10 mouse cellular contexts compared by ENCODE assay signal in genomic region chr12:85109426-85109825, GRCm38 (mm10). TPM values are rescaled to one million over a fixed set of nuclear protein-coding genes. Genes with fewer than 3 reads are reported as not detected.
A peak's percentile ranks its signal among the peaks of the same experiment; 100 is the strongest.
DNase-seq lines count a peak whose midpoint lies in the region; ATAC-seq lines count a peak whose summit lies in the region.
"Had no signal": no experiment of that assay in that cellular context is flagged by ENCODE, and none has a peak within 500 bp of the region (broad histone marks: within the 10 kb centered on the region; RNA-seq: fewer than 3 reads in every experiment).

No protein-coding gene starts in this region.

- 53% methylated on average over 4 of the region's 4 CpGs for WGBS in lung, embryonic 15.5 days
- WGBS in hindbrain, embryonic 14.5 days = 66% methylated on average over 4 of the region's 4 CpGs
- WGBS in macrophage (ENCODE audit: missing documents) = 98% methylated on average over 4 of the region's 4 CpGs

- no peak overlapping the region for H3K27ac ChIP-seq in lung, embryonic 15.5 days
- no peak overlapping the region for H3K27ac ChIP-seq in hindbrain, embryonic 14.5 days
- peak overlapping the region; percentile 40 for H3K27ac ChIP-seq in macrophage

- DNase-seq in lung, postnatal 10 days = no peak
- no peak for DNase-seq in hindbrain, embryonic 14.5 days (ENCODE audit: low spot score)
- no peak for DNase-seq in right cerebral cortex, postnatal 4 days
- no peak for DNase-seq in kidney, postnatal 4 days
- DNase-seq: layer of hippocampus, postnatal 36 days; spleen, adult 18-20 months had no signal

- H3K27me3 ChIP-seq in erythroblast, embryonic 14.5 days (ENCODE audit: control insufficient read depth) = no peaks in the 10 kb centered on the region
- H3K27me3 ChIP-seq in lung, embryonic 15.5 days = no peaks in the 10 kb centered on the region
- no peaks in the 10 kb centered on the region for H3K27me3 ChIP-seq in hindbrain, embryonic 14.5 days (ENCODE audit: control insufficient read depth, insufficient read depth, low read length)

- H3K9ac ChIP-seq in lung, embryonic 15.5 days = no peak overlapping the region
- H3K9ac ChIP-seq in hindbrain, embryonic 14.5 days = 0 out of 2 replicates have a peak overlapping the region, but pooled peaks have one; percentile 93

- H3K9me3 ChIP-seq in erythroblast, embryonic 14.5 days (ENCODE audit: control insufficient read depth, low read length) = no peaks in the 10 kb centered on the region
- no peaks in the 10 kb centered on the region for H3K9me3 ChIP-seq in lung, embryonic 15.5 days
- H3K9me3 ChIP-seq in hindbrain, embryonic 14.5 days (ENCODE audit: control insufficient read depth, low read length) = no peaks in the 10 kb centered on the region

- ATAC-seq in erythroblast, adult 5-6 weeks (replicated peaks; ENCODE audit: low FRiP score, poor library complexity, severe bottlenecking) = no peak
- ATAC-seq in lung, embryonic 15.5 days (ENCODE audit: borderline replicate concordance, extremely low read depth, low FRiP score, low TSS enrichment) = no peak
- no peak for ATAC-seq in hindbrain, embryonic 14.5 days (ENCODE audit: low FRiP score)

- H3K4me1 ChIP-seq in erythroblast, embryonic 14.5 days (ENCODE audit: control insufficient read depth) = peaks cover 50% of the 10 kb centered on the region
- H3K4me1 ChIP-seq in lung, embryonic 15.5 days = peaks cover 34% of the 10 kb centered on the region
- peaks cover 29% of the 10 kb centered on the region for H3K4me1 ChIP-seq in hindbrain, embryonic 14.5 days (replicated peaks; ENCODE audit: control insufficient read depth, insufficient read depth, low read length)

- H3K79me2 ChIP-seq in macrophage (ENCODE audit: inconsistent target) = peaks cover 34% of the 10 kb centered on the region

- peaks cover 25% of the 10 kb centered on the region for H3K36me3 ChIP-seq in erythroblast, embryonic 14.5 days (ENCODE audit: control insufficient read depth)
- no peaks in the 10 kb centered on the region for H3K36me3 ChIP-seq in lung, embryonic 15.5 days
- H3K36me3 ChIP-seq in hindbrain, embryonic 14.5 days (replicated peaks; ENCODE audit: control insufficient read depth, insufficient read depth) = no peaks in the 10 kb centered on the region
- H3K36me3 ChIP-seq in macrophage (ENCODE audit: inconsistent target) = no peaks in the 10 kb centered on the region

- peak overlapping the region; percentile 92 for H3K4me3 ChIP-seq in erythroblast, embryonic 14.5 days (replicated peaks)
- no peak overlapping the region for H3K4me3 ChIP-seq in lung, embryonic 15.5 days
- no peak overlapping the region for H3K4me3 ChIP-seq in hindbrain, embryonic 14.5 days (replicated peaks; ENCODE audit: low read length)
- no peak overlapping the region for H3K4me3 ChIP-seq in macrophage (ENCODE audit: inconsistent target)

- peak overlapping the region; percentile 78 for H3K4me2 ChIP-seq in lung, embryonic 15.5 days
- no peak overlapping the region for H3K4me2 ChIP-seq in hindbrain, embryonic 14.5 days (replicated peaks)

RNA-seq across cellular contexts. Expression of gene Prox2, which starts 1.1 kb away (rescaled TPM):
- polyA plus RNA-seq in erythroblast, embryonic 14.5 days (2012) = 0.31 and 0.34 TPM in 2 replicates
- total RNA-seq in erythroblast, adult 5-6 weeks (2015; ENCODE audit: low replicate concordance) = not detected in 2 replicates
- 1.3 and 3.1 TPM in 2 replicates for total RNA-seq in erythroblast, adult 5-6 weeks (2017; ENCODE audit: low replicate concordance)
- 5.5 and 6.6 TPM in 2 replicates for polyA plus RNA-seq in lung, embryonic 15.5 days (2015; fragmentation: Nextera tagmentation; extraction: Ambion mirVana)
- polyA plus RNA-seq in hindbrain, embryonic 14.5 days (2014; fragmentation: Nextera tagmentation; extraction: Ambion mirVana) = 1.9 TPM in 2 replicates
- 10 to 100 TPM in 5 of 26 experiments, 1 to 10 TPM in 18, under 1 TPM in 1, not detected in 2; 0.91 to 14.1 (median 5.9) TPM for total RNA-seq in macrophage (2018; cell fraction: chromatin; rRNA removed)
- total RNA-seq in macrophage (2018; cell fraction: cytosol; rRNA removed) = 1 to 10 TPM in 20 of 26 experiments, under 1 TPM in 6; 0.33 to 2.6 (median 1.4) TPM
- total RNA-seq in macrophage (2018; cell fraction: nucleus; rRNA removed) = 10 to 100 TPM in 2 of 26 experiments, 1 to 10 TPM in 22, under 1 TPM in 2; 0.91 to 10.8 (median 3.5) TPM
- polyA plus RNA-seq in macrophage (2018) = 0.88 to 1.8 TPM (median 1.3 TPM) in 3 replicates

RNA-seq across cellular contexts. Expression of gene Dlst, which starts 1.2 kb away (rescaled TPM):
- polyA plus RNA-seq in erythroblast, embryonic 14.5 days (2012) = 41.0 and 55.1 TPM in 2 replicates
- total RNA-seq in erythroblast, adult 5-6 weeks (2015; ENCODE audit: low replicate concordance) = 21.1 and 53.9 TPM in 2 replicates
- total RNA-seq in erythroblast, adult 5-6 weeks (2017; ENCODE audit: low replicate concordance) = 122 and 210 TPM in 2 replicates
- polyA plus RNA-seq in lung, embryonic 15.5 days (2015; fragmentation: Nextera tagmentation; extraction: Ambion mirVana) = 108 and 109 TPM in 2 replicates
- 101 and 114 TPM in 2 replicates for polyA plus RNA-seq in hindbrain, embryonic 14.5 days (2014; fragmentation: Nextera tagmentation; extraction: Ambion mirVana)
- total RNA-seq in macrophage (2018; cell fraction: chromatin; rRNA removed) = 100 to 1,000 TPM; 208 to 486 (median 340) TPM
- 10 to 100 TPM; 67.0 to 92.6 (median 78.4) TPM for total RNA-seq in macrophage (2018; cell fraction: cytosol; rRNA removed)
- total RNA-seq in macrophage (2018; cell fraction: nucleus; rRNA removed) = 100 to 1,000 TPM; 151 to 319 (median 208) TPM
- polyA plus RNA-seq in macrophage (2018) = 71.4 to 90.3 TPM (median 80.1 TPM) in 3 replicates

RNA-seq across cellular contexts. Expression of gene Rps6kl1, which starts 41.6 kb away (rescaled TPM):
- 0.03 and 0.06 TPM in 2 replicates for polyA plus RNA-seq in erythroblast, embryonic 14.5 days (2012)
- not detected in 2 replicates for total RNA-seq in erythroblast, adult 5-6 weeks (2015; ENCODE audit: low replicate concordance)
- total RNA-seq in erythroblast, adult 5-6 weeks (2017; ENCODE audit: low replicate concordance) = not detected in 2 replicates
- 1.1 and 1.4 TPM in 2 replicates for polyA plus RNA-seq in lung, embryonic 15.5 days (2015; fragmentation: Nextera tagmentation; extraction: Ambion mirVana)
- 22.9 and 24.1 TPM in 2 replicates for polyA plus RNA-seq in hindbrain, embryonic 14.5 days (2014; fragmentation: Nextera tagmentation; extraction: Ambion mirVana)
- total RNA-seq in macrophage (2018; cell fraction: chromatin; rRNA removed) = not detected
- under 1 TPM in 1 of 26 experiments, not detected in 25; 0.06 TPM for total RNA-seq in macrophage (2018; cell fraction: cytosol; rRNA removed)
- total RNA-seq in macrophage (2018; cell fraction: nucleus; rRNA removed) = not detected
- polyA plus RNA-seq in macrophage (2018) = not detected in 3 replicates
